Mouse (Mus musculus) heart, adult 10 weeks (tissue): ENCODE results near the gene Trim66. TPM values are rescaled to one million over a fixed set of nuclear protein-coding genes. Genes with fewer than 3 reads are reported as not detected.

ENCODE experiments used
- polyA plus RNA-seq: library from polyadenylated mRNA; stranded (reverse); fragments of 350-450 nt; fragmentation: Illumina TruSeq; extraction: RNeasy Lipid Tissue Mini Kit (QIAGEN cat#74804); gene quantifications from one replicate; pipeline ENCODE4 v1.2.3, GENCODE M21; 2014; ENCODE audit warnings: low read depth, low replicate concordance

The Trim66 gene
- 0.21 TPM for polyA plus RNA-seq

DNA sequence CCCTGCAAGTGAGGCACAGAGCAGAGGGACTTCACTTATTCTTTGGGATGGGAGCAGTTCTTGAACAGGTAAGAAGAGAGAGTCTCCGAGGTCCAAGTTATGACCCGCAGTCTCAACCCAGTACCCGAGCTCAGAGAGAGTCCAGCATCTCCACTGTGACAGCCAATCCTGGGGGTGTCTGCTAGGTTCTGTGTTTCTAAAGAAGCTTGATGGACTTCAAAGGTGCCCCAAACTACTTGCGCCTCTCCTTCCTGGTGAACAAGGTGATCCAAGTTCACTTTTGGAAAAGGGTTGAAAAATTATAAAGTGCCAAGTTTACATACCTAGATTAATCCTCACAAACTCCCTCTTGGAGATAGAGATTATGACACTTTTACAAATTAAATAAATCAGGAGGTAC lies at the start of gene Trim66:
TSS of gene Trim66 (minus strand) at position 101 of the 400 bp plus-strand sequence.

DNA sequence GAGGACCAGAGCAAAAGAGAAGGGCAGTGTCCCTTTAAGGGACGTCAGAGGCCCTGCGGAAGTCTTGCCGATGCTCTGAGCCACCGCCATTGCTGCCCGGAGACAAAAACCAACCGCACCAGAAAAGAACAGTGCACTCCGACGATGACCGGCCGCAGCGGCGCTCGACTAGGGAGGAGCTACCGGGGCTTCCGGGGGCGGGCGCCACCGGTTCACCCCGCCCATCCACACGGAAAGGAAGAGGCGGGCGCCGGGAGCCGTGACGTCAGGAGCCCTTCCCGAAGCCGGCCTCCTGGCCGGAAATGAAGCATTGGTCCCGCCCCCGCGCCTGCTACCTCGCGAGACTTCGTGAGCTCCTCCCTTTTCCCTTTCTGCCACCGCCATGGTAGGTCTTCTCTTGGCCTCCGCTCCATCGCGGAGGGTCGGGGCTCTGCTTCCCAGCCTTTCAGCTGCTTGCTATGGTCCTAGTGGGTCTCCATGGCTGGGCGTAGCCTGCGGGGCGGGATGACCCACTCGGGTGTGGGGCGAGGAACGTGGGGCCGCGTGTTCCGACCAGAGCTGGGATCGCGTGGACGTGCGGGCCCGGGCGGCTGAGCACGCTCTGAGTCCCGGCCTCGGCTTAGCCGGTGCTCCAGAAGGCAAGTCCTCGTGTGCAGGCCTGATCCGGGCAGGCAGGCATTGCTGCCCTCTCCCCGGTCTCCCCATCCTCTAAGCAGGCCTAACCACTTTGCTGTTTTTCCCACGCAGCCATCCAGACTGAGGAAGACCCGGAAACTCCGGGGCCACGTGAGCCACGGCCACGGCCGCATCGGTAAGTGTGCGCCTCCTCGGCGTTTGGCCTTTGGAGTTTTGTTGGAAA lies 11.1 kb upstream of the Trim66 start, which contains the start of gene Rpl27a:
TSS of gene Rpl27a (plus strand) at position 310 of the 859 bp plus-strand sequence.

DNA sequence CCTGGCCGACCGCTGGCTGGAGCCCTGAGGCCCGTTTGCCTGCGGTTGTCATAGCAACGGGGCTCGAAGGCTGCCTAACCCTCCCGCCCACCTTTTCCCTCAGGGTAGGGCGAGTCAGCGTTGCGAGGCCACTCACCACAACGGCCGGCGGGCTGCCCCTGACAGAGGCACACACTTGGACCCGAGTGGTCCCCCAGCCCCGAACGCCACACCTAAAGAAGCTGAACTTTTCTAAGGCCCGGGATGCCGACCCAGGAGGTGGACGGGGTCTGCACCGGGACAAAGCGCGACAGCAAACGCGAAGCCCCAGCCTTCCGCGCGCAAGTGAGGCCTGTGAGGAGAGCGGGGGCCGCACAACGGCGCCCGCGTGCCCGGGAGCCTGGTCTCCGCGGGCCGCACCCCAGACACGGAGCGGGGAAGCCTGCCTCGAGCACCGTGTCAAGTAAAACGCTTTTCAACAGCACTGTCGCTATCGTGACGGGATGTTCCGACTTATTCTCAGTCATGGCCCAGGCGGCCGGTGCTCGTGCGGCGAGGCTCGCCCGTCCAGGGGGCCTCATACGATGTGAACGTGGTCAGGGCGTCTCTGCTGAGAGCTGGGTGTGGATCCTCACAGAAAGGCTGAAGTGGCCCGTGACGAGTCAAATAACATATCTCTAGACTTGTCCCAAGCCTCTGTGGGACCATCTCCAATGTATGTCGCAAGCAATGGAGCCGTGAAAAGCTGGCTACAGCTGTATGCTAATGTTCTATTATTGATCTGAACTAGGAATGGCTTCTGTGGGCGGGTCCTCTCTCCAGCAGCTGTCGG lies 68.9 kb downstream of the Trim66 start, which contains the start of gene Stk33:
TSS of gene Stk33 (minus strand) at position 301 of the 811 bp plus-strand sequence.

Other genes with a start within 250 kb of the Trim66 start
- gene Stk33, start 69.1 kb downstream of the Trim66 start, polyA plus RNA-seq, result not detected
- 317 TPM for gene Rpl27a, start 11.0 kb upstream of the Trim66 start, polyA plus RNA-seq
- gene St5, start 195.5 kb upstream of the Trim66 start, polyA plus RNA-seq, result 36.2 TPM
- gene Akip1, start 195.6 kb upstream of the Trim66 start, polyA plus RNA-seq, result 15.1 TPM
- not detected for gene BC051019, start 215.7 kb upstream of the Trim66 start, polyA plus RNA-seq
- gene Ascl3, start 223.6 kb upstream of the Trim66 start, polyA plus RNA-seq, result not detected
- 46.0 TPM for gene Tmem9b, start 244.7 kb upstream of the Trim66 start, polyA plus RNA-seq